In genomic region chr4:97615031-97615430, GRCm38 (mm10) we compare ENCODE assay signal across 13 mouse cellular contexts.
"Had no signal": no experiment of that assay in that cellular context is flagged by ENCODE, and none has a peak within 500 bp of the region (broad histone marks: within the 10 kb centered on the region; RNA-seq: fewer than 3 reads in every experiment).

No protein-coding gene starts in this region.

- H3K4me2 ChIP-seq: hindbrain, embryonic 15.5 days; limb, embryonic 13.5 days; midbrain, embryonic 12.5 days; neural tube, embryonic 13.5 days had no signal

- H3K9me3 ChIP-seq: hindbrain, embryonic 15.5 days; limb, embryonic 13.5 days; midbrain, embryonic 12.5 days; neural tube, embryonic 13.5 days had no signal

- H3K27ac ChIP-seq: hindbrain, embryonic 15.5 days; limb, embryonic 13.5 days; macrophage; midbrain, embryonic 12.5 days; neural tube, embryonic 13.5 days; stomach, postnatal 0 days had no signal

- H3K27me3 ChIP-seq: hindbrain, embryonic 15.5 days; limb, embryonic 13.5 days; neural tube, embryonic 13.5 days had no signal

- H3K4me3 ChIP-seq: hindbrain, embryonic 15.5 days; limb, embryonic 13.5 days; midbrain, embryonic 12.5 days; neural tube, embryonic 13.5 days had no signal

- DNase-seq: kidney, postnatal 10 days; left cerebral cortex, postnatal 4 days; lung, adult 2 months; lung, postnatal 14 days; right cerebral cortex, adult 18-20 months; thymus, postnatal 4 days had no signal

- H3K36me3 ChIP-seq: hindbrain, embryonic 15.5 days; limb, embryonic 13.5 days; midbrain, embryonic 12.5 days; neural tube, embryonic 13.5 days had no signal

- H3K9ac ChIP-seq: hindbrain, embryonic 15.5 days; limb, embryonic 13.5 days; midbrain, embryonic 12.5 days; neural tube, embryonic 13.5 days had no signal

- ATAC-seq: midbrain, embryonic 16.5 days had no signal
